Mouse (Mus musculus): ENCODE results near the gene Lrwd1.

Lrwd1 gene

DNA sequence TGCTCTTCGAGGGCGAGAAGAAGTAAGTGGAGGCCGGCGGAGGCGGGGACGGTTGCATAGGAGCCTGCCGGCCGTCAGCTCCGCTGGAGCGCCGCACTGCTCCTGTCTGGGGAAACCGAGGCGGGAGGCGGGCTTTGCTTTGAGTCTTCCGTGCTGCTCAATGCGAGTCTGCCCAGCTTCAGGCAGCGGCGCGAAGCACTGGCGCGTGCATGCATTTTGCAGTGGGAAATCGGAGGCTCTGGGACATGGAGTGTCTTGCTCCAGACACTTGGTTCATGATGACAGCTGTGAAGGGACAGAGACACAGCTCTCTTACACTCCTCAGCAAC lies 19.1 kb downstream of the Lrwd1 start:
- ChIA-PET POLR2A (interaction anchor here (0.7 to 4.7 kb wide), 29 partner anchors 10 to 339 kb away, joined by 3 to 39 read pairs (median 5); partner anchors contain the start of genes Mdh2 (in 2 of the 4), Styxl1 (in 2 of the 4) and Ywhag (in 1 of the 4)), CTCF (interaction anchor here (0.6 to 4.1 kb wide), 14 partner anchors 10 to 215 kb away, joined by 3 to 53 read pairs (median 3); partner anchors contain the start of gene Zp3 (in 1 of the 4))

DNA sequence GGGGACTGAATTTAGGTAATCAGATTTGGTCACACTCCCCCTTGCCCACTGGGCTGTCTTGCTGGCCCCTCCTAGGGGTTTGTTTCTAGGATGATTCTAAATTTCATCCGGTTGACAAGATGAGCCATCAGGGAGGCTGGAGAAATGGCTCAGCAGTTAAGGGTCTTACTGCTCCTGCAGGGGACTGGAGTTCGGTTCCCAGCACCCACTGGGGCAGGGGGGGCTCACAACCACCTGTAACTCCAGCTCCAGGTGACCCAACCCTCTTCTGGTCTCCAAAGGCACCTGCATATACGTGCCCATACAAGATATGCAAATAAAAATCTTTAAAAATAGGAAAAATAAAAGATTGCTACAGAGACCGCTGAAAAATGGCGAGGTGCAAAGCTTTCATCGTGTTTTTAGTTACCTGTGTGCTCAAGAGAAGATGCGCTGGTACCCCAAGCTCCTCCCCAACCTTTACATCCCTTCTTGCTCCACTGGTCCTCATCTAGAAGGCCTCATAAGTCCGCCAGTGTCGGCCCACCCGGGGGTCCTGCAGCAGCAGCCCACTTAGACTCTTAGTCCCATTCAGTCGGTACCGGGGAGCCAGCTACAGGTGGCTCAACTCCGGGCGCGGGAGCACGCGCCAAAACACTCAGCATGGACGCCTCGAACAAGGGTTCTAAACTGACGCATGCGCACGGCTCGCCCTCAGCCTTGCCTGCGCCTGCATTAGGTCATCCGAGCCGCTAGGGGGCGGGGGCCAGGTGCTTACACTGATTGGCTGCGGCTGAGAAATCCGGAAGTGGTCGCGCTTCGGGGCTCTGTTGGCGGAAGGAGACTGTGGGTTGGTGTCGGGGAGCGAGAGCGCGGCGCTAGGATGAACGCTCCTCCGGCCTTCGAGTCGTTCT lies 19.7 kb downstream of the Lrwd1 start, which contains the start of gene Polr2j:
Polr2j (plus strand) TSS at position 741 of the 893 bp plus-strand sequence.
- ChIA-PET CTCF (interaction anchor here (0.6 to 4.1 kb wide), 20 partner anchors 9 to 215 kb away, joined by 3 to 53 read pairs (median 3); partner anchors contain the start of gene Zp3 (in 1 of the 4)), POLR2A (interaction anchor here (0.6 to 4.7 kb wide), 42 partner anchors 9 to 338 kb away, joined by 3 to 39 read pairs (median 4); partner anchors contain the start of genes Mdh2 (in 2 of the 4), Styxl1 (in 2 of the 4), Dtx2 (in 1 of the 4) and Hspb1 (in 1 of the 4))

DNA sequence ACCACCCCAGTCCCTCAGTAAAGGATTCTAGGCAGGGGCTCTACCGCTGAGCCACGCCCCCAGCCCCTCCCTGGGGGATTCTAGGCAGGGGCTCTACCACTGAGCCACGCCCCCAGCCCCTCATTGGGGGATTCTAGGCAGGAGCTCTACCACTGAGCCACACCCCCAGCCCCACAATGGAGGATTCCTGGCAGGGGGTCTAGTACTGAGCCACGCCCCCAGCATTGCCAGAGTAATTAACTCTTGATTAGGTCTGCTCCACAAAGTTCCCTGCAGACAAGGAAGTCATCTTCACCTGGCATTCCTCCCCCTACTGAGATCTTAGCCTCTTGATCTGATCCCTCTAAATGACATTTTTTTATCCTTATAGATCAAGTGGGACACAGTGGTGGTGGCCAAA lies 22.3 kb downstream of the Lrwd1 start:
- ChIA-PET CTCF (interaction anchor here (0.5 to 2.9 kb wide), 5 partner anchors 9 to 34 kb away, joined by 3 to 15 read pairs (median 4); no protein-coding TSS in a partner anchor), POLR2A (interaction anchor here in 2 of 4 experiments (0.7 to 4.7 kb wide), 6 partner anchors 10 to 559 kb away, joined by 3 to 39 read pairs (median 4); no protein-coding TSS in a partner anchor)

DNA sequence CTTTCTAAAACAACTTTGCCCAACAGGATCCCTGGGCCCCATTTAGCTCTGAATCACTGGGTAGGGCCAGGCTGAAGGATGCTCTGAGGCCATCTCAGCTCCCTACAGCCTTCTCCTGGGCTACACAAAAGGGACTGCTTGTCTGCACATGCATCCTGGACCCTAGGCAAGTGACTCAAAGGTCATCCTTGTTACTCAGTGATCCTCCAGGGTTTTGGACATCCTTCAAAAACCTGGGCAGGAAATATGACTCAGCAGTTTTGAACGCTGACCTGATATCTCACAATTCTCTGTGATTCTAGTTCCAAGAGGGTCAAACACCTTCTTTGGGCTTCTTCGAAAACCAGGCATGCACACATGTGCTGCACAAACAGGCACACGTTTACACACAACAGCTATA lies 26.8 kb downstream of the Lrwd1 start:
- CTCF ChIA-PET, result no interaction called here
- POLR2A ChIA-PET, result no interaction called here

DNA sequence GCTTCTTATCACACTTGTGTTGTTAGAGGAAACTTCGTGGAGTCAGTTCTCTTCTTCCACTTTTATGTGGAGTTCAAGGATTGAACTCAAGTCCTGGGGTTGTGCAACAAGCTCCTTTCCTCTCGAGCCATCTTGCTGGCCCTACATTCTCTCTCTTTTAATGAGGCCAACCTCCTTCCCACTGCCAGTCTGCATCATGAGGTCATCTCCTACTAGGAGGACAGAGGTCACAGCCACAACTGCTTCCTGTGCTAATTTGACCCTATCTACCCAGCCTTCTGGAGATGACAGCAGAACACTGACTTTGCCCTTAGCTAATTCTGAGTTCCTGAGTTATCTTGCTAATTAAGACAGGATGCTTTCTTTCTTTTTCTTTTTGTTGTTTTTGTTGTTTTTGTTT lies 27.4 kb downstream of the Lrwd1 start:
- ChIA-PET CTCF (interaction anchor here in 1 of 4 experiments (1.0 kb wide), 1 partner anchor 253 kb away, joined by 3 read pairs; no protein-coding TSS in a partner anchor), POLR2A (interaction anchor here in 1 of 4 experiments (0.6 kb wide), 1 partner anchor 13 kb away, joined by 3 read pairs; no protein-coding TSS in a partner anchor)

DNA sequence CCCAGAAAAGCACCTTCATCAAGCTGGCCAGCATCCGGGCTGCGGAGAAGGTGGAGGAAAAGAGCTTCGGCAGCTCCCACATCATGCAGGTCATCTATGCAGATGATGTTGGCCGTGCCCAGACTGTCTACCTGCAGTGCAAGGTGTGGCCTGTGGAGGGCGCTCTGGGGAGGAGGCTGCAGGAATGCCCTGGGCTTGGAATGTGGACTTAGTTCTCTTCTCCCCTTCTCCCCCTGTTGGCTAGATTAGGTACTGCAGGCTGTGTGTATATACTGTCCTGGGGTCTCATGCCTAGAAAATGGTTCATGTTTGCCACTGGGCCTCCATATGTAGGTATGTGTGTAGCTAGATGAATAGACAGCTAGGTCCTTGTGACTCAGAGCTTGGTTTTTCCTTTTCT lies 31.4 kb downstream of the Lrwd1 start:
- ChIA-PET CTCF (interaction anchor here in 3 of 4 experiments (0.6 to 5.5 kb wide), 11 partner anchors 9 to 1164 kb away, joined by 3 to 53 read pairs (median 4); partner anchors contain the start of genes Polr2j (in 2 of the 3) and Rasa4 (in 1 of the 3)), POLR2A (interaction anchor here in 3 of 4 experiments (0.6 to 5.2 kb wide), 11 partner anchors 8 to 877 kb away, joined by 3 to 39 read pairs (median 5); partner anchors contain the start of genes Polr2j (in 1 of the 3) and Rasa4 (in 1 of the 3))

DNA sequence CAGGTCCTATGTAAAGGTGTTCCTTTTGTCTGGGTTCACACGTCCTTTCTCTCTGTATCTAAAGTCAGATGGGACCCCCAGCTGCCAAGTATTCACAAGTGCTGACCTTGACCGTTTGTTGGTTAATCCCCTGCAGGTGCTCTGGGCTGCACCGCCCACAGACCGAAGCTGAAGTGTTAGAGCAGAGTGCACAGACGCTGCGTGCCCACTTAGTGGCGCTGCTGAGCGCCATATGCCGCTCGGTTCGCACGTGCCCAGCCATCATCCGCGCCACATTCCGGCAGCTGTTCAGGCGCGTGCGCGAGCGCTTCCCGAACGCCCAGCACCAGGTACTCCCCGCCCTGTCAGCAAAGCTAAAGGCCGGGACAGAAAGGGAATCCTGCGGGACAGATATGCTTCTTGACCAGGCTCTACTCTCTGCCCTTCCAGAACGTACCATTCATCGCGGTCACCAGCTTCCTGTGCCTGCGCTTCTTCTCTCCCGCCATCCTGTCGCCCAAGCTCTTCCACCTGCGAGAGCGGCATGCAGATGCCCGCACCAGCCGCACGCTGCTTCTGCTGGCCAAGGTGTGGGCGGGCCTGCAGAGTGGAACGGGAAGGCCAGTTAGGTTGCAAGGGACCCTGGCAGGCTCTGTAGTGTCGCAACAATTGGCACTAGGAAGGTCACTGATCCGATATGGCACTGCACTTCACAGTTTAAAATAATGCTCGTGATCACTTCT lies 33.6 kb downstream of the Lrwd1 start:
- CTCF ChIA-PET, result interaction anchor here (0.5 to 5.5 kb wide), 54 partner anchors 10 to 1465 kb away, joined by 3 to 53 read pairs (median 4); partner anchors contain the start of genes Polr2j (in 2 of the 4), Rasa4 (in 2 of the 4), Dtx2 (in 1 of the 4) and Hspb1 (in 1 of the 4)

DNA sequence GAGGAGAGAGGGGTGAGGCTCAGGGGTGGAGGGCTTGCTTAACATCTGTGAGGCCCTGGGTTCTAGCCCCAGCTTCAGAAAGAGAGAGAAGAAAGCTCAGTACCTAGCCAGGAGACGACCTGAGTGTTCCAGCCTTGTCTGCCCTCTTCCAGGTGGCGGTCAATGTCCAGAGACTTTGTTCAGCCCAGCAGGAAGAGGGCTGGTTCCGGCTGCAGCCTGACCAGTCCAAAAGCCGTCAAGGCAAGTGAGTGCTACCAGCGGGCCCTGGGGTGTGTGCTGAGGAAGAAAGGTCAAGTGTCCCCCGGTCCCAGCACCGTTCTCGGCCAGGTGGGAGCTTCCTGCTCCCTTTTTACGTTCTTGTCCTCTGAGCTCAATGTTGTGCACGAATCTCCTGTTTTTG lies 37.3 kb downstream of the Lrwd1 start:
- ChIA-PET POLR2A (interaction anchor here in 3 of 4 experiments (0.5 to 1.8 kb wide), 6 partner anchors 12 to 320 kb away, joined by 3 to 4 read pairs (median 4); partner anchors contain the start of genes Mdh2 (in 1 of the 3), Polr2j (in 1 of the 3) and Styxl1 (in 1 of the 3)), CTCF (interaction anchor here in 3 of 4 experiments (0.5 to 1.7 kb wide), 5 partner anchors 9 to 221 kb away, joined by 3 to 6 read pairs (median 4); partner anchors contain the start of gene Alkbh4 (in 1 of the 3))

More for the DNA sequence above, 33.6 kb downstream of the Lrwd1 start:
- POLR2A ChIA-PET, result interaction anchor here (0.5 to 5.2 kb wide), 45 partner anchors 9 to 1684 kb away, joined by 3 to 39 read pairs (median 4); partner anchors contain the start of genes Polr2j (in 4 of the 4), Rasa4 (in 2 of the 4), Ywhag (in 2 of the 4) and Dtx2 (in 1 of the 4)

DNA sequence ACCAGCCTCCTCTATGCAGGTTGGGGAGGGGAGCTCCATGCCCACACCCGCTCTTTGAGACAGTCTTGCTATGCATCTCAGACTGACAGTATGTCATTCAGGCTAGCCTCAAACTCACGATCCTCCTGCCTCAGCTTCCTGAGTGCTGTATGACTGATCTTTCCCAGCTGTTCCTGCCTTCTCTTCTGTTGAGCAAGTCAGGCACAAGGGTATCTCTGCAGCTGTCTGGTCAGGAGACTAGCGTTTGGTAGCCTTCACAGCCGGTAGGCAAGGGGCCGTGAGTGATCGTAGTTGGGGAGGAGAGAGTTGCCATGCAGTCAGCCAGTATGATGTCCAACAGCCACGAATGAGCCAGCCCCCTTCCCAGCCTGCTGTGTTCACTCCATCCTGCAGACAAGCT lies 40.8 kb downstream of the Lrwd1 start:
- CTCF ChIA-PET, result interaction anchor here in 2 of 4 experiments (0.6 to 2.0 kb wide), 5 partner anchors 9 to 194 kb away, joined by 3 to 5 read pairs (median 3); partner anchors contain the start of gene Rasa4 (in 1 of the 2)
- POLR2A ChIA-PET, result interaction anchor here in 3 of 4 experiments (0.6 to 1.5 kb wide), 9 partner anchors 11 to 1656 kb away, joined by 3 to 5 read pairs (median 3); partner anchors contain the start of gene Rasa4 (in 1 of the 3)

DNA sequence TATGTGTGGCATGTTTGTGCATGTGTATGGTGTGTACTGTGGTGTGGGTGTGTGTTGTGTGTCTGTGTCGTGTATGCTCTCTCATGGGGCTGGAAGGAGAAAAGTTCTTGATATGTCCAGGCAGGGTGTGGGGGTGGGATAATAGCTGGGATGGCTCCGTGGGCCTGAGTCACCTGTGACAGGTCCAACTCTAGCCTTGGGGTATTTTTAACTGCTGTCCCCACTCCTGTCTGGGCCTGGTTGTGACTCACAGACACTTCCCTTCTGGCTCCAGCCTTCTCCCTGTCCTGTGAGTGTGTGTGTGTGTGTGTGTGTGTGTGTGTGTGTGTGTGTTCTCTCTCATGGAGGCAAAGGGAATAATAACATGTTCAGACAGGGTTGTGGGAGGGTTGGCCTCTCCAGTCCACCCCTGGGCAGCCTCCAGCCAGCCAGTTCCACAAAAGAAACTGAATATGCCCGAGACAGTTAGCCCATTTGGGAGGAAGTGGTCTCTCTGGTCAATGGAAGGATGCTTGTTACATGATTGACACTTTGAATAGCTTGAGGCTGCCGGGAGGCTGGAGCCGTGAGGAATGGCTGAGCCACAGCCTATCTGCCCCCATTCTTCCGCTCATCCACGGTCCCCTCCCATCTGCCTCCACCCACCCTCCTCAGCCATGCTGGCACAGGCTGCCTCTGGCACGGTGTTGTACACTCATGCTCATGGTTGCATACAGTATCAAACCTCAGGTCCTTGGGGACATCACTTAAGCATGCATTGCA lies 41.4 kb downstream of the Lrwd1 start:
- ChIA-PET POLR2A (interaction anchor here in 3 of 4 experiments (0.6 to 1.3 kb wide), 5 partner anchors 11 to 173 kb away, joined by 3 to 5 read pairs (median 3); partner anchors contain the start of gene Rasa4 (in 1 of the 3)), CTCF (interaction anchor here in 2 of 4 experiments (0.7 to 2.0 kb wide), 3 partner anchors 87 to 193 kb away, joined by 3 to 5 read pairs (median 5); no protein-coding TSS in a partner anchor)

DNA sequence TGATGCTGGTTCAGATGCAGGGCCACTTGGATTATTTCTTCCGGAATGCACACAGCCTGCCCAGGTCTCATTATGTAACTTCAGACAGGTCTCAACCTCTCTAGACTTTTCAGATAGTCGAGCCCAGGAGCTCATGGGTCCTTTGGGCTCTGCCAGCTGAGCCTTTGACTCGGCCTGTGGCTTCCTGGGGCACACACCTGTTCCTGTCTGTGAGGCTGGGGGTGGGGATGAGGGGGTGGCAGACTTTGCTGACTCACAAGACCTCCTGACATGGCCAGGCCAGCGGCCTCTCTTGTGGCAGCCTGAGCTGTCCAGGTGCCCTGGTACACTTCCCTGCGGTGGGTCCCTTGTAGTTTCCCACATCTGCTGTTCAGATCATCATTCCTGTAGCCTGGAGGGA lies 43.9 kb downstream of the Lrwd1 start:
- POLR2A ChIA-PET, result interaction anchor here in 3 of 4 experiments (0.8 to 1.7 kb wide), 4 partner anchors 11 to 158 kb away, joined by 3 to 5 read pairs (median 4); partner anchors contain the start of gene Ywhag (in 1 of the 3)
- CTCF ChIA-PET, result interaction anchor here in 3 of 4 experiments (0.5 to 2.1 kb wide), 7 partner anchors 8 to 622 kb away, joined by 3 to 7 read pairs (median 3); partner anchors contain the start of gene Rasa4 (in 1 of the 3)

DNA sequence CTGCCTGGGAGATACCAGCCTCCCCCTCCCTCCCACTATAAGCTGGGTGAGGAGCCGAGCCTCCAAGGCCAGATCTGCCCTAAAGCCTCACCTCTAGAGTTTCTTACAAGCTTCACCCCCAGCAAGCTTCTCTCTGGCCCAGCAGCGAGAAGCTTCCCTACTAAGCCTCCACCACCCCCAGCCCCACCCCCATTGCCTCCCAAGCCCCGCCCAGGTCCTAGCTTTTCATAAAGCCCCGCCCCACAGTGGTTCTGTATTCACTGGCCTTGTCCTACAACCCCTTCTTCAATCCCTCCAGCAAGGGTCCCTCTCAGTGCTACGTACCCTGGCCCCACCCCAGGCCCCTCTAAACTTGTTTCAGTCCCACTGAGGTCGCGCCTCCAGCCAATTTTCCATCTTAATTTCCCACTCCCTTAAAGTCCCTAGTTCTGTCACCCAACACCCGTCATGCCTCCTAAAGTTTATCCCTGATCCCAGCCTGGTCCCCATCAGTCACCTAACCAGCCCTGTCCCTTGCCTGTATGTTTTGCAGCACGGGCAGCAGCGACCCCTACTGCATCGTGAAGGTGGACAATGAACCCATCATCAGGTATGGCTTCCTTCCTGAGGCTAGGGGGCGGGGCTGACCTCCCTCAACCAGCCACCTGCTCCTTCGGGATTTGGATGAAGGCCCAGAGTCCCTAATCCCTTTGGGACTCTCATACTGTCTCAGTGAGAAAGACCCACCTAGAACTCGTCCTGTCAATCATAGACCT lies 46.9 kb downstream of the Lrwd1 start:
- CTCF ChIA-PET, result interaction anchor here (0.5 to 3.0 kb wide), 21 partner anchors 9 to 289 kb away, joined by 3 to 18 read pairs (median 4); no protein-coding TSS in a partner anchor
- POLR2A ChIA-PET, result interaction anchor here in 2 of 4 experiments (0.5 to 1.5 kb wide), 8 partner anchors 11 to 831 kb away, joined by 3 to 5 read pairs (median 3); partner anchors contain the start of gene Dtx2 (in 1 of the 2)

DNA sequence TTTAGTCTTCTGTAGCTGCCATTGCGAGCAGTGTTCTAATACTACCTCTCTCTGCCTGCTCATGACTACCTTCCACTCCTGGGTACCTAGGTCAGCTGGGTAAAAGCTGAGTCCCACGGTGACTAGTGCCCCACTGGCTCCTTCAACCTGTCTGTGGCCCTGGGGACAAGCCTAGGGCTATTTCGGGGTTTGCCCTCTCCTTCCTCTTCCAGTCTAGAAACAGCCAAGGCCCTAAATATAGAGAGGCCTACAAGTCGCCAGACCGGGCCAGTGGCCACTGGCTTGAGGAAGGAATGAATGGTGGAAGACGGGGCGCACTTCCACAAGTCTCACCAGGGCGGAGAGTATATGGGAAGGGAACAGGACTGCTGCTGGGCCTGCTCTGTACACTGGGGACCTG lies 49.6 kb downstream of the Lrwd1 start:
- POLR2A ChIA-PET, result interaction anchor here in 3 of 4 experiments (0.5 to 1.9 kb wide), 5 partner anchors 10 to 150 kb away, joined by 4 to 7 read pairs (median 5); partner anchors contain the start of gene Dtx2 (in 1 of the 3)
- CTCF ChIA-PET, result interaction anchor here in 2 of 4 experiments (0.5 to 0.9 kb wide), 2 partner anchors 20 kb away, joined by 3 to 6 read pairs; no protein-coding TSS in a partner anchor

DNA sequence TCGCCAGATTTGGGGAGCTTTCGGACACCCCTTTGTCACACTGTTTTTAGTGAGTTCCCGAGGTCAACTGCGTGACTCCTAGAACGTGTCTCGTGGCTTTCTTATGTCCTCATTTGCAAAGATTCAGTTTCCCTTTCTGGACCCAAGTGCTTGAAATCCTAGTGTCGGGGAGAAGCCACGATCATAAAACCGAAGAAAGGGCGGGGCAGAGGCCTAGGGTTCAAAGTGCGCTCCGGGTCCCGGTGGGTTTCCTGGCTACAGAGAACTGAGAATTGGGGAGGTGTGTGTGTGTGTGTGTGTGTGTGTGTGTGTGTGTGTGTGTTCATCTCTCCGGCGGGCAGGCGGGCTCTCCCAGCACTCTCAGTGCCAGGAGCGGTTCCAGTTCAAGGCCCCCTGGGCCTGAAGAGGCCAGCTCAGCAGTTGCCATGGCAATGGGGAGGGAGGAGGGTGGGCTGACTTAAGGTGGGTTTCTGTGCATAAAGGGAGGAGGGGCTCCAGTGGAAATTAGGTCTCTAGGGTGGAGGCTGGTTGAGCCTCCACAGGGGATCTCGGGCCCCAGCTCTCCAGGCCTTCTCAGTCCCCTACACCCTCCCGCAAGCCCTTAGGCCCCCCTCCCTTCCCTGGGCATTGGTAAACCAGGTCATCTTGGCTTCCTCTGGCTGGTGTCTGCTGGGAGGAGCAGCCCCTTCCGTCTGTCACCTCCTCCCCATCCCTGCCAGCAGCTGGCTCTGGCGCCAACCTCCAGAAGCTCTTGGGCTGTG lies 50.8 kb downstream of the Lrwd1 start:
- ChIA-PET CTCF (interaction anchor here (0.6 to 1.5 kb wide), 7 partner anchors 9 to 103 kb away, joined by 3 to 8 read pairs (median 3); no protein-coding TSS in a partner anchor), POLR2A (interaction anchor here in 3 of 4 experiments (0.5 to 2.8 kb wide), 10 partner anchors 9 to 1766 kb away, joined by 3 to 15 read pairs (median 4); partner anchors contain the start of genes Dtx2 (in 1 of the 3) and Prkrip1 (in 1 of the 3))
